Mouse (Mus musculus): ENCODE results near the gene Ppp1r12b. TPM values are rescaled to one million over a fixed set of nuclear protein-coding genes. Genes with fewer than 3 reads are reported as not detected.

Ppp1r12b gene
- total and polyA plus RNA-seq, 3 experiments: 4.7 to 7.8 TPM; not detected in 1

DNA sequence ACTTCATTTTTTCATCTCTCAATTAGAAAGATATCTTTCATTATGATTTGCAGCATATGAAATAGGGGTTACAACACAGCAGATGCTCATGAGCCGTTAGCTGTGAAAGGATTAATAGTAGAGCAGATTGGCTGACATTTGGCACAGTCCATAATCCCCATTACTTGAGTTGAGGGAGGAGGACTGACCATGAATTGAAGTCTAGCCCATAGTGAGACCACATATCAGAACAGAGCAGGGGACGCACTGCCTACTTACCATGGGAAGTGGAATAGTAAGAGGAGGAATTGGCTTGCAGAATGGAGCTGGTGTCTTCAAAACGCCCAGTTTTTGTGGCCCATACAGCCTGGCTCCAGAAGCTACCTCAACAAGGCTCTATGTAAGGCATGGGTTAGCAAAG, 159.2 kb downstream of the Ppp1r12b start:
- Histone ChIP-seq H3K4me3 (ENCODE audit: control insufficient read depth in 1 of 2, insufficient read depth in 1 of 2, low read depth in 2 of 2, low read length in 2 of 2) (no peak overlapping the region), H3K79me2 (ENCODE audit: control insufficient read depth, insufficient read depth, low read length, poor library complexity) (no peaks in the 10 kb centered on the region), H3K27ac (ENCODE audit: control insufficient read depth, low read depth, low read length) (no peak overlapping the region), H3K36me3 (ENCODE audit: control insufficient read depth in 1 of 2, insufficient read depth in 2 of 2, low read length in 2 of 2) (peaks cover 0 to 5% of the 10 kb centered on the region in 2 experiments; a peak in 2 of 4 replicates), H3K27me3 (ENCODE audit: control insufficient read depth in 1 of 2, insufficient read depth in 2 of 2, low read length in 2 of 2) (no peaks in the 10 kb centered on the region), H3K9ac (ENCODE audit: control insufficient read depth, low read depth, low read length, poor library complexity, severe bottlenecking) (no peak overlapping the region), H3K9me3 (replicated peaks; ENCODE audit: insufficient read depth, low read length) (no peaks in the 10 kb centered on the region), H3K4me1 (ENCODE audit: control insufficient read depth in 1 of 2, insufficient read depth in 2 of 2, low read length in 2 of 2) (peaks cover 0 to 3% of the 10 kb centered on the region in 2 experiments; a peak in 2 of 4 replicates)
- no peak for TF ChIP-seq ZKSCAN1 (IDR thresholded peaks at IDR 0.05; ENCODE audit: low read depth, low read length)
- TF ChIP-seq MEF2A (IDR thresholded peaks at IDR 0.05; ENCODE audit: extremely low read depth, insufficient replicate concordance, low read depth, low read length, poor library complexity, severe bottlenecking): no peak
- no peak for TF ChIP-seq GATA1 (IDR thresholded peaks at IDR 0.05; ENCODE audit: low read depth, low read length)
- no peak for TF ChIP-seq NRF1 (IDR thresholded peaks at IDR 0.05; ENCODE audit: insufficient read depth, low read depth, low read length, poor library complexity, severe bottlenecking)
- TF ChIP-seq TCF12 (IDR thresholded peaks at IDR 0.05; ENCODE audit: low read depth, low read length): no peak
- TF ChIP-seq USF1 (IDR thresholded peaks at IDR 0.05; ENCODE audit: low read depth, low read length): no peak
- no peak for TF ChIP-seq TAL1 (IDR thresholded peaks at IDR 0.05; ENCODE audit: low read length)
- no peak for DNase-seq (ENCODE audit: low read depth, low spot score)

DNA sequence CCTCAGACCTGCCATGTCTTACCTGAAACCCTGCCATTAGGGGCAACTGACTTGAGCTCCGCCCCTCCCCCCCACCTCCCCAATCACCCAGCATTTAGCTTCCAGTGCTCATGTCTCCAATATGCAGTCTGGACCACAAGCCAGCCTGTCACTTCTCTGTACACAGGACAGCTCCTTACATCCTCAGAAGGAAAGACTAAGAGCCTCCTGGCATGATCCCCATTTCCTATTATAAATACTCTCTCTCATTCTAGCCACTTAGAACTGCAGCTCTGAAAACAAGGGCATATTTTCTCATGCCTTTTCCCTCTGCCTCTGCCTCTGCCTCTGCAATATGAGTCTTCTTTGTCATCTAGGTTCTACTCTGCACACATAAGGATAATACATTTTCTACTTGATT, 159.7 kb downstream of the Ppp1r12b start:
- Histone ChIP-seq H3K9ac (ENCODE audit: control insufficient read depth, low read depth, low read length, poor library complexity, severe bottlenecking) (no peak overlapping the region), H3K27me3 (ENCODE audit: control insufficient read depth in 1 of 2, insufficient read depth in 2 of 2, low read length in 2 of 2) (no peaks in the 10 kb centered on the region), H3K36me3 (ENCODE audit: control insufficient read depth in 1 of 2, insufficient read depth in 2 of 2, low read length in 2 of 2) (peaks cover 0 to 9% of the 10 kb centered on the region in 2 experiments; a peak in 2 of 4 replicates), H3K4me1 (ENCODE audit: control insufficient read depth in 1 of 2, insufficient read depth in 2 of 2, low read length in 2 of 2) (peaks cover 3% of the 10 kb centered on the region in 2 experiments; a peak in 3 of 4 replicates), H3K4me3 (ENCODE audit: control insufficient read depth in 1 of 2, insufficient read depth in 1 of 2, low read depth in 2 of 2, low read length in 2 of 2) (no peak overlapping the region), H3K27ac (ENCODE audit: control insufficient read depth, low read depth, low read length) (no peak overlapping the region), H3K79me2 (ENCODE audit: control insufficient read depth, insufficient read depth, low read length, poor library complexity) (no peaks in the 10 kb centered on the region), H3K9me3 (replicated peaks; ENCODE audit: insufficient read depth, low read length) (no peaks in the 10 kb centered on the region)
- no peak for TF ChIP-seq NELFE (IDR thresholded peaks at IDR 0.05; ENCODE audit: low read depth, low read length)
- no peak for TF ChIP-seq CTCF (IDR thresholded peaks at IDR 0.05 in 2 of 3, conservative IDR thresholded peaks at IDR 0.05 in 1 of 3; ENCODE audit: control insufficient read depth in 1 of 3, insufficient read depth in 1 of 3, low read depth in 2 of 3, low read length in 3 of 3, poor library complexity in 1 of 3, severe bottlenecking in 1 of 3)
- TF ChIP-seq HCFC1 (IDR thresholded peaks at IDR 0.05; ENCODE audit: low read depth, low read length): no peak
- no peak for TF ChIP-seq ZC3H11A (IDR thresholded peaks at IDR 0.05; ENCODE audit: low read depth, low read length)
- no peak for TF ChIP-seq MYB (IDR thresholded peaks at IDR 0.05; ENCODE audit: low read depth, low read length)
- no peak for TF ChIP-seq E2F4 (IDR thresholded peaks at IDR 0.05; ENCODE audit: borderline replicate concordance, low read depth, low read length)
- TF ChIP-seq EP300 (IDR thresholded peaks at IDR 0.05; ENCODE audit: low read depth in 1 of 2, low read length in 2 of 2): no peak
- TF ChIP-seq CHD2 (IDR thresholded peaks at IDR 0.05; ENCODE audit: low read length): no peak
- TF ChIP-seq USF2 (IDR thresholded peaks at IDR 0.05; ENCODE audit: borderline replicate concordance in 1 of 2, insufficient read depth in 1 of 2, low read depth in 1 of 2, low read length in 2 of 2): no peak
- TF ChIP-seq GATA1 (IDR thresholded peaks at IDR 0.05; ENCODE audit: low read depth, low read length): no peak
- no peak for DNase-seq (ENCODE audit: low read depth, low spot score)

Data from MEL (cell line).